8 mouse cellular contexts compared by ENCODE assay signal in the genomic region with DNA sequence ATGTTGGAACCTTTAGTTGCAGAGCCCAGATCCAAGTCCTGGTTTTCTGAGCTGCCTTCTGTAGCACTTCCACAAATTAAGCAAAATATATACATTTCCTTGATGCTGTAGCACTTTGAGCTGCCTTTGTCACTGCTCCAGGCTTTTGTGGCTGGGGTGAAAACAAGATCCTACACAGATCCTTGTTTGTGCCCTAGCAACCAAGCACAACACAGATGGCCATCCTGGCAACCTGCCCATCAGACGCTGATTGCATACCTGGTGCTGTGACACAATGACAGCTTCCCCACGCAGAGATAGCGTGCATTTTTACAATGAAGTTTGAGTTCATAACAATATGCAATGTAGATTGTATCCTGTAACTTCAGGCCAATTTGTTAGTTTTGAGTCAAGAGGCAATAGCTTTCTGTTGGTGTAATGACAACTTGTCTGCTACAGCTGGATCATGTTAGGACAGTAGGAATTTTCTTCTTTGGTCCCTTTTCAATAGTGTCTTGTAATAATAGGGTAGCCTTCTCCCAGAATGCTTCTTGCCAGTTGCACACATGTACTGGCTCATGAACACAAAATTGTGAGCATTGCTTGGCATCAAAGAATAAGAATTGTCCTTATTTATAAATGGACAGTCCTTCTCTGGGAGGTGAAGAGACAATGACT.
DNase-seq lines count a peak whose midpoint lies in the region; ATAC-seq lines count a peak whose summit lies in the region.

No protein-coding gene starts in this region.

- no peak overlapping the region for H3K4me2 ChIP-seq in forebrain, embryonic 11.5 days (ENCODE audit: low read depth, low read length, severe bottlenecking)
- H3K4me2 ChIP-seq in lung, embryonic 15.5 days, result no peak overlapping the region

- no peak for DNase-seq in forebrain, embryonic 11.5 days (ENCODE audit: low spot score)
- no peak for DNase-seq in forebrain, embryonic 10.5 days (ENCODE audit: extremely low spot score, low spot score)
- DNase-seq in ovary, postnatal 14 days (ENCODE audit: low spot score), result peak; percentile 9
- no peak for DNase-seq in ovary, adult 18-20 months (ENCODE audit: low spot score)
- DNase-seq in frontal cortex, postnatal 36 days (ENCODE audit: low spot score in 2 of 2), result peak; percentile 5 to 26
- no peak for DNase-seq in embryo, embryonic 9.5 days (ENCODE audit: extremely low spot score)
- no peak for DNase-seq in kidney, adult 11 months

- no peak overlapping the region for H3K9ac ChIP-seq in forebrain, embryonic 11.5 days (ENCODE audit: low read length)
- no peak overlapping the region for H3K9ac ChIP-seq in lung, embryonic 15.5 days

- no peaks in the 10 kb centered on the region for H3K9me3 ChIP-seq in forebrain, embryonic 11.5 days (ENCODE audit: control insufficient read depth, low read length)
- H3K9me3 ChIP-seq in forebrain, embryonic 10.5 days, result no peaks in the 10 kb centered on the region
- H3K9me3 ChIP-seq in lung, embryonic 15.5 days, result no peaks in the 10 kb centered on the region

- no peaks in the 10 kb centered on the region for H3K4me1 ChIP-seq in forebrain, embryonic 11.5 days (replicated peaks; ENCODE audit: control insufficient read depth, insufficient read depth, low read length)
- H3K4me1 ChIP-seq in forebrain, embryonic 10.5 days, result no peaks in the 10 kb centered on the region
- no peaks in the 10 kb centered on the region for H3K4me1 ChIP-seq in lung, embryonic 15.5 days

- H3K4me3 ChIP-seq in forebrain, embryonic 11.5 days (ENCODE audit: low read depth, low read length), result no peak overlapping the region
- no peak overlapping the region for H3K4me3 ChIP-seq in forebrain, embryonic 10.5 days
- H3K4me3 ChIP-seq in lung, embryonic 15.5 days, result no peak overlapping the region

- peak; percentile 69 for ATAC-seq in forebrain, embryonic 11.5 days (replicated peaks; ENCODE audit: low FRiP score)
- ATAC-seq in lung, embryonic 15.5 days (ENCODE audit: borderline replicate concordance, extremely low read depth, low FRiP score, low TSS enrichment), result peak; percentile 73; the same call in 1 of the 2 replicates

- H3K36me3 ChIP-seq in forebrain, embryonic 11.5 days (ENCODE audit: control insufficient read depth, insufficient read depth, low read length), result no peaks in the 10 kb centered on the region
- no peaks in the 10 kb centered on the region for H3K36me3 ChIP-seq in forebrain, embryonic 10.5 days (replicated peaks)
- H3K36me3 ChIP-seq in lung, embryonic 15.5 days, result no peaks in the 10 kb centered on the region

- H3K27ac ChIP-seq in forebrain, embryonic 11.5 days (ENCODE audit: low read depth, low read length), result no peak overlapping the region
- no peak overlapping the region for H3K27ac ChIP-seq in forebrain, embryonic 10.5 days
- H3K27ac ChIP-seq in lung, embryonic 15.5 days, result peak overlapping the region; percentile 56; the same call in 1 of the 2 replicates

- WGBS in forebrain, embryonic 11.5 days, result 82% methylated on average over 3 of the region's 3 CpGs
- 89% methylated on average over 3 of the region's 3 CpGs for WGBS in forebrain, embryonic 10.5 days
- 38% methylated on average over 3 of the region's 3 CpGs for WGBS in lung, embryonic 15.5 days

- no peaks in the 10 kb centered on the region for H3K27me3 ChIP-seq in forebrain, embryonic 11.5 days (ENCODE audit: control insufficient read depth, insufficient read depth, low read length)
- no peaks in the 10 kb centered on the region for H3K27me3 ChIP-seq in forebrain, embryonic 10.5 days (ENCODE audit: poor library complexity, severe bottlenecking)
- H3K27me3 ChIP-seq in lung, embryonic 15.5 days, result no peaks in the 10 kb centered on the region

Comparison
In these comparisons a context has a peak if more than half of its experiments do, and no peak if none do; other contexts are left out.
1. DNase-seq: peak in ovary, postnatal 14 days (single experiment) and frontal cortex, postnatal 36 days (2 of 2); none in forebrain, embryonic 11.5 days (single experiment), forebrain, embryonic 10.5 days (single experiment), ovary, adult 18-20 months (single experiment), embryo, embryonic 9.5 days (single experiment) and kidney, adult 11 months (single experiment).